Comparison of ENCODE assay signal across 23 mouse cellular contexts in the genomic region with DNA sequence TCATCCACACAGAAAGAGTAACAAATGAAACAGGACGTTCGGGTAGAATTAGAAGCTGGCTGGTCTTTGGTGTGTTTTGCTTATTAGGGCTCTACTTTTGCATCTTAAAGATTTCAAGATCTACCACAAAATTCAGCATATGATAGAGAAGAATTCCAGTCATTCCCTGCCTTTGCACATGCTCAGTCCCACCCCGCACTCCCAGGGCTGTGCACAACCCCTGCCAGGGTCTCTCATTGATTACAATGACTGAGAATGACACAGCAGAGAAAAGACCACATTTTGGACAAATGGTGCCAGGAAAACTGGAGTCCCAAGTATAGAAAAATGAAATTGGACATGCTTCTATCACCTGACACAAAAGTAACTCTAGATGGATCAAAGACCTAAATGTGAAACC. TPM values are rescaled to one million over a fixed set of nuclear protein-coding genes. Genes with fewer than 3 reads are reported as not detected.
"Had no signal": no experiment of that assay in that cellular context is flagged by ENCODE, and none has a peak within 500 bp of the region (broad histone marks: within the 10 kb centered on the region; RNA-seq: fewer than 3 reads in every experiment).

No protein-coding gene starts in this region.

- DNase-seq: lung, adult 2 months; lung, postnatal 14 days; lung, postnatal 36 days; right cerebral cortex, postnatal 14 days; thymus, adult 2 months; thymus, postnatal 14 days; thymus, postnatal 36 days had no signal

- H3K36me3 ChIP-seq: lung, embryonic 15.5 days; midbrain, embryonic 13.5 days; midbrain, embryonic 15.5 days; neural tube, embryonic 12.5 days; stomach, embryonic 15.5 days had no signal

- H3K4me1 ChIP-seq: megakaryocyte, embryonic 14.5 days; midbrain, embryonic 13.5 days; midbrain, embryonic 15.5 days; neural tube, embryonic 12.5 days; stomach, embryonic 15.5 days had no signal

- H3K27me3 ChIP-seq: lung, embryonic 15.5 days; megakaryocyte, embryonic 14.5 days; midbrain, embryonic 13.5 days; midbrain, embryonic 15.5 days; neural tube, embryonic 12.5 days; stomach, embryonic 15.5 days had no signal

- H3K4me2 ChIP-seq: lung, embryonic 15.5 days; midbrain, embryonic 11.5 days; midbrain, embryonic 13.5 days; midbrain, embryonic 15.5 days; neural tube, embryonic 12.5 days; stomach, embryonic 15.5 days had no signal

- H3K9ac ChIP-seq: lung, embryonic 15.5 days; midbrain, embryonic 13.5 days; midbrain, embryonic 15.5 days; neural tube, embryonic 12.5 days; stomach, embryonic 15.5 days had no signal

- H3K27ac ChIP-seq: lung, embryonic 15.5 days; macrophage; midbrain, embryonic 13.5 days; midbrain, embryonic 15.5 days; neural tube, embryonic 12.5 days; stomach, embryonic 15.5 days; stomach, postnatal 0 days had no signal

- H3K9me3 ChIP-seq: lung, embryonic 15.5 days; megakaryocyte, embryonic 14.5 days; midbrain, embryonic 13.5 days; midbrain, embryonic 15.5 days; neural tube, embryonic 12.5 days; stomach, embryonic 15.5 days had no signal

- H3K4me3 ChIP-seq: lung, embryonic 15.5 days; megakaryocyte, embryonic 14.5 days; midbrain, embryonic 13.5 days; midbrain, embryonic 15.5 days; neural tube, embryonic 12.5 days; stomach, embryonic 15.5 days had no signal

RNA-seq across cellular contexts. Expression of gene Cga, which starts 18.6 kb away (rescaled TPM):
- total RNA-seq: megakaryocyte progenitor cell, adult 5-6 weeks; midbrain, postnatal 0 days; neutrophil, adult 5-6 weeks had no signal
- polyA plus RNA-seq: lung, adult 2 months; lung, embryonic 15.5 days; lung, postnatal 0 days; macrophage; midbrain, embryonic 11.5 days; midbrain, embryonic 13.5 days; midbrain, embryonic 15.5 days; midbrain, postnatal 0 days; neural tube, embryonic 12.5 days; neural tube, embryonic 14.5 days; spleen, adult 2 months; stomach, embryonic 15.5 days; testis, adult 2 months had no signal
